Mouse (Mus musculus) duodenum, adult 2 months (tissue): ENCODE results near the gene Csmd2. TPM values are rescaled to one million over a fixed set of nuclear protein-coding genes. Genes with fewer than 3 reads are reported as not detected.

Experiments used
- polyA plus RNA-seq: library from polyadenylated mRNA; depleted of rRNA; stranded (reverse); fragments of >200 nt; gene quantifications from 2 replicates; pipeline ENCODE4 v1.2.3, GENCODE M21; 2012; ENCODE audit warnings: low replicate concordance; rRNA removed

The Csmd2 gene
- polyA plus RNA-seq, result 0.04 and 0.06 TPM in 2 replicates

GRCm38 (mm10) chr4:127987784-127988455, at the start of gene Csmd2:
Gene Csmd2 (plus strand): TSS chr4:127987857.

GRCm38 (mm10) chr4:127970901-127971868, 16.5 kb upstream of the Csmd2 start, which contains the start of gene CK137956:
Gene CK137956 (minus strand): TSS chr4:127970951.

GRCm38 (mm10) chr4:128260907-128261560, 273.4 kb downstream of the Csmd2 start, which contains the start of gene Hmgb4:
Gene Hmgb4 (minus strand): TSS chr4:128260957.

GRCm38 (mm10) chr4:128609925-128610402, 622.3 kb downstream of the Csmd2 start, which contains the start of gene Zscan20:
Gene Zscan20 (minus strand): TSS chr4:128610098.

Other genes with a start within 250 kb of the Csmd2 start
- not detected in 2 replicates for gene CK137956, start 16.9 kb upstream of the Csmd2 start, polyA plus RNA-seq